Mouse (Mus musculus) midbrain, embryonic 12.5 days (tissue): ENCODE data around the gene Fmod. TPM values are rescaled to one million over a fixed set of nuclear protein-coding genes. Genes with fewer than 3 reads are reported as not detected.

Experiments
- ATAC-seq: fragments of 200-750 bp; cut with Nextera tagmentation; 2 replicates; pipeline ENCODE4 v1.8.0; 2017; ENCODE audit warnings: low read depth, moderate TSS enrichment, moderate library complexity; ENCODE audit not compliant: low FRiP score
- H3K27ac ChIP-seq: fragments of 300-500 bp; sonication (generic); replicated peaks from 2 replicates; pipeline ENCODE4 v1.5.1; 2016; ENCODE audit warnings: mild to moderate bottlenecking
- H3K27me3 ChIP-seq: fragments of 300-500 bp; sonication (generic); 2 replicates; pipeline ENCODE4 v1.6.1; 2016; ENCODE audit warnings: mild to moderate bottlenecking
- H3K36me3 ChIP-seq: fragments of 300-500 bp; sonication (generic); 2 replicates; pipeline ENCODE4 v1.6.1; 2016
- H3K4me1 ChIP-seq: fragments of 300-500 bp; sonication (generic); 2 replicates; pipeline ENCODE4 v1.6.1; 2016
- H3K4me2 ChIP-seq: fragments of 300-500 bp; sonication (generic); replicated peaks from 2 replicates; pipeline ENCODE4 v1.6.1; 2016; ENCODE audit warnings: mild to moderate bottlenecking, moderate library complexity
- H3K4me3 ChIP-seq: fragments of 300-500 bp; sonication (generic); 2 replicates; pipeline ENCODE4 v1.5.1; 2016; ENCODE audit warnings: mild to moderate bottlenecking
- H3K9ac ChIP-seq: fragments of 300-500 bp; sonication (generic); replicated peaks from 2 replicates; pipeline ENCODE4 v1.6.1; 2016; ENCODE audit warnings: mild to moderate bottlenecking, moderate library complexity
- H3K9me3 ChIP-seq: fragments of 300-500 bp; sonication (generic); 2 replicates; pipeline ENCODE4 v1.6.1; 2016; ENCODE audit warnings: mild to moderate bottlenecking
- WGBS: fragments of 180-500 bp; shearing (Covaris S2); methylation state at CpG from one replicate; pipeline ENCODE4 v1.1.7; 2016; 5-methylcytosine and 5-hydroxymethylcytosine counted together
- polyA plus RNA-seq: library from polyadenylated mRNA; unstranded; fragments of >200 nt; fragmentation: Nextera tagmentation; extraction: Ambion mirVana; gene quantifications from 2 replicates; pipeline ENCODE4 v1.2.1, GENCODE M21; 2016

Gene Fmod
- polyA plus RNA-seq = 10.9 and 15.0 TPM in 2 replicates

GRCm38 (mm10) chr1:134037172-134037571 lies at the start of gene Fmod:
Fmod (plus strand) TSS chr1:134037254.
- Histone ChIP-seq H3K36me3 (no peaks in the 10 kb centered on the region), H3K9me3 (no peaks in the 10 kb centered on the region), H3K9ac (no peak within 1 kb of the TSS), H3K27ac (no peak within 1 kb of the TSS), H3K27me3 (no peaks in the 10 kb centered on the region), H3K4me2 (no peak within 1 kb of the TSS), H3K4me1 (no peaks in the 10 kb centered on the region), H3K4me3 (no peak within 1 kb of the TSS)
- 48% methylated on average over 9 of the region's 9 CpGs for WGBS
- ATAC-seq = no peak

GRCm38 (mm10) chr1:133988845-133989244 lies 48.2 kb upstream of the Fmod start:
- Histone ChIP-seq H3K4me3 (no peak overlapping the region), H3K4me2 (no peak overlapping the region), H3K9me3 (0 out of 2 replicates have a peak, but pooled peaks cover 3% of the 10 kb centered on the region), H3K27me3 (no peaks in the 10 kb centered on the region), H3K36me3 (no peaks in the 10 kb centered on the region), H3K4me1 (no peaks in the 10 kb centered on the region), H3K27ac (no peak overlapping the region), H3K9ac (no peak overlapping the region)
- WGBS = 19% methylated on average over 3 of the region's 3 CpGs
- ATAC-seq = no peak

GRCm38 (mm10) chr1:133991277-133991676 lies 45.8 kb upstream of the Fmod start:
- H3K4me1 ChIP-seq = no peaks in the 10 kb centered on the region
- no peak overlapping the region for H3K27ac ChIP-seq
- H3K9ac ChIP-seq = no peak overlapping the region
- H3K27me3 ChIP-seq = no peaks in the 10 kb centered on the region
- H3K36me3 ChIP-seq = no peaks in the 10 kb centered on the region
- 72% methylated on average over 8 of the region's 8 CpGs for WGBS
- no peak overlapping the region for H3K4me3 ChIP-seq
- H3K9me3 ChIP-seq = no peaks in the 10 kb centered on the region
- ATAC-seq = no peak
- H3K4me2 ChIP-seq = no peak overlapping the region

- no peak for ATAC-seq
- Histone ChIP-seq H3K4me2 (no peak overlapping the region), H3K4me3 (no peak overlapping the region), H3K27ac (no peak overlapping the region), H3K9ac (no peak overlapping the region), H3K4me1 (no peaks in the 10 kb centered on the region), H3K9me3 (no peaks in the 10 kb centered on the region), H3K36me3 (no peaks in the 10 kb centered on the region), H3K27me3 (no peaks in the 10 kb centered on the region)
- WGBS = 75% methylated on average over 7 of the region's 7 CpGs
Observed at GRCm38 (mm10) chr1:134005490-134005889, 31.6 kb upstream of the Fmod start.

GRCm38 (mm10) chr1:134006105-134006764 lies 30.8 kb upstream of the Fmod start:
- H3K36me3 ChIP-seq = no peaks in the 10 kb centered on the region
- H3K27me3 ChIP-seq = no peaks in the 10 kb centered on the region
- H3K4me3 ChIP-seq = no peak overlapping the region
- no peak overlapping the region for H3K9ac ChIP-seq
- H3K27ac ChIP-seq = no peak overlapping the region
- no peak overlapping the region for H3K4me2 ChIP-seq
- no peaks in the 10 kb centered on the region for H3K9me3 ChIP-seq
- no peak for ATAC-seq
- 88% methylated on average over 11 of the region's 11 CpGs for WGBS
- H3K4me1 ChIP-seq = no peaks in the 10 kb centered on the region

- no peaks in the 10 kb centered on the region for H3K27me3 ChIP-seq
- no peak overlapping the region for H3K4me3 ChIP-seq
- no peaks in the 10 kb centered on the region for H3K9me3 ChIP-seq
- H3K27ac ChIP-seq = no peak overlapping the region
- no peaks in the 10 kb centered on the region for H3K4me1 ChIP-seq
- no peak for ATAC-seq
- no peak overlapping the region for H3K4me2 ChIP-seq
- H3K36me3 ChIP-seq = no peaks in the 10 kb centered on the region
- WGBS = 89% methylated on average over 9 of the region's 9 CpGs
- H3K9ac ChIP-seq = no peak overlapping the region
Observed at GRCm38 (mm10) chr1:134024293-134024971, 12.6 kb upstream of the Fmod start.

- no peaks in the 10 kb centered on the region for H3K9me3 ChIP-seq
- no peak overlapping the region for H3K4me3 ChIP-seq
- ATAC-seq = no peak
- no peak overlapping the region for H3K9ac ChIP-seq
- no peak overlapping the region for H3K27ac ChIP-seq
- H3K4me2 ChIP-seq = no peak overlapping the region
- no peaks in the 10 kb centered on the region for H3K4me1 ChIP-seq
- H3K27me3 ChIP-seq = no peaks in the 10 kb centered on the region
- 73% methylated on average over 5 of the region's 5 CpGs for WGBS
- H3K36me3 ChIP-seq = no peaks in the 10 kb centered on the region
Observed at GRCm38 (mm10) chr1:134025975-134026374, 11.1 kb upstream of the Fmod start.

- no peaks in the 10 kb centered on the region for H3K36me3 ChIP-seq
- 90% methylated on average over 9 of the region's 9 CpGs for WGBS
Observed at GRCm38 (mm10) chr1:134026741-134027140, 10.3 kb upstream of the Fmod start.

GRCm38 (mm10) chr1:134028161-134028846 lies 8.8 kb upstream of the Fmod start:
- ATAC-seq = no peak
- Histone ChIP-seq H3K9ac (no peak overlapping the region), H3K4me2 (no peak overlapping the region), H3K4me1 (no peaks in the 10 kb centered on the region), H3K9me3 (no peaks in the 10 kb centered on the region), H3K27me3 (no peaks in the 10 kb centered on the region), H3K4me3 (no peak overlapping the region), H3K27ac (no peak overlapping the region), H3K36me3 (no peaks in the 10 kb centered on the region)
- 88% methylated on average over 14 of the region's 14 CpGs for WGBS

More at GRCm38 (mm10) chr1:134026741-134027140, 10.3 kb upstream of the Fmod start:
- ATAC-seq = no peak
- Histone ChIP-seq H3K27me3 (no peaks in the 10 kb centered on the region), H3K27ac (no peak overlapping the region), H3K4me3 (no peak overlapping the region), H3K9ac (no peak overlapping the region), H3K4me1 (no peaks in the 10 kb centered on the region), H3K4me2 (no peak overlapping the region), H3K9me3 (no peaks in the 10 kb centered on the region)

GRCm38 (mm10) chr1:134036492-134036891 lies 562 bp upstream of the Fmod start:
- Histone ChIP-seq H3K27ac (no peak overlapping the region), H3K4me1 (no peaks in the 10 kb centered on the region), H3K4me3 (no peak overlapping the region), H3K9ac (no peak overlapping the region), H3K36me3 (no peaks in the 10 kb centered on the region), H3K4me2 (no peak overlapping the region), H3K9me3 (no peaks in the 10 kb centered on the region), H3K27me3 (no peaks in the 10 kb centered on the region)
- 61% methylated on average over 2 of the region's 2 CpGs for WGBS
- ATAC-seq = no peak

- H3K4me2 ChIP-seq = no peak overlapping the region
- WGBS = 88% methylated on average over 4 of the region's 4 CpGs
- H3K4me3 ChIP-seq = no peak overlapping the region
- H3K9me3 ChIP-seq = no peaks in the 10 kb centered on the region
- H3K27me3 ChIP-seq = no peaks in the 10 kb centered on the region
- no peak for ATAC-seq
- no peak overlapping the region for H3K9ac ChIP-seq
- H3K27ac ChIP-seq = no peak overlapping the region
- no peaks in the 10 kb centered on the region for H3K36me3 ChIP-seq
- H3K4me1 ChIP-seq = peaks cover 6% of the 10 kb centered on the region; the same call in 1 of the 2 replicates
Observed at GRCm38 (mm10) chr1:134038336-134038735, 1.3 kb downstream of the Fmod start.

GRCm38 (mm10) chr1:134039361-134039760 lies 2.3 kb downstream of the Fmod start:
- peaks cover 8% of the 10 kb centered on the region; the same call in 1 of the 2 replicates for H3K4me1 ChIP-seq
- ATAC-seq = no peak
- no peaks in the 10 kb centered on the region for H3K9me3 ChIP-seq
- no peak overlapping the region for H3K9ac ChIP-seq
- H3K4me3 ChIP-seq = no peak overlapping the region
- 87% methylated on average over 2 of the region's 2 CpGs for WGBS
- H3K4me2 ChIP-seq = no peak overlapping the region
- H3K27me3 ChIP-seq = no peaks in the 10 kb centered on the region
- H3K27ac ChIP-seq = no peak overlapping the region
- H3K36me3 ChIP-seq = no peaks in the 10 kb centered on the region
